Mouse (Mus musculus) cerebellum, adult 9-11 months (tissue): ENCODE data around the gene Gm20388.

Experiments used
- DNase-seq: peaks from one replicate; pipeline ENCODE4 v3.0.0; 2022

The Gm20388 gene

DNA sequence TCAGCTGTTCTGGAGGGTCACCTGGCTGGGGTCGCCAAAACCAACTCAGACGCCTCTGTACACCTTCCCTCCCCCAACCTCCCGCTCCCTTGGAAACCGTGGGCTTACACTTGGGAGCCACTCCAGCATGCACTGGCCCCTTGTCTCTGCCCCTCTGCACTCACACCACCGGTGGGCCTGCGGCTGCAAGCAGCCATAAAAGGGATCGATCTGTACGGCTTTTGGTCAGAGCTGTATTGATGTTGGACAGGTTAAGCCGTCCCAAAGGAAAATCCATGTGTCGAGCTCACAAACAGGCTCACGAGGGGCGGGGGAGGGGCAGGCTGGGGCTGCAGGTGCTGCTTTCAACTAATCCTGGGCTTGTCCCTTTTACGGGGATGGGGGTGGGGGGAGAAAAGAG, 632.4 kb downstream of the Gm20388 start:
- DNase-seq: no peak

DNA sequence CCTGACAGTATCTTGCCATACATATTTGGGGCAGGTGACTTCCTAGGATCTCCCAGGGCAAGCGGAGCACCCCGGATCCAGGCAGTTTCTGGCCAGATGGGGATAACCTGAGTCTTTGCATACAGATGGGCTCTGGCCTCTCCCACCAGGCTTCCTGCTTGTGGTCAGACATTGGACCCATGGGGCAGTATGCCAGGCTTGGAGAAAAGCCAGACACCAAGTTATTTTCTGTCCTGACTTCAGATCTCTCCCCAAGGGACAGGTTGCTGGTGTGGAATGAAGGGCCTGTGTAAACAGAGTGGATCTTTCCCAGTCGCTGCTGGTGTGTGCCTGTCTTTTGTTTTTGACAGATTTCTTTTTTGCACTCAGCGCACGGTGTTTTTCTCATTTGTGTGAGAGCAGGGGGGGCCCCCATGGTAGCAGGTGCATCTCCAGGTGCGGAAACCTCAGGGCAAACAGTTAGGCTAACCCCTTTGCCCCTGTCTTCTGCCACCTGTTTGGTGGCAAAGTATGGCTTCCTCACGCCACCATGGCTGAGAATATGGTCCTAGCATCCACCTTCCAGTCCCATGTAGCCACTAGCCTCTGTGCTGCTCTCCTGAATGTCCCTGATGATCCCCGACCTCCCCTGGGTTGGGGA, 632.9 kb downstream of the Gm20388 start:
- DNase-seq: peak; percentile 69

DNA sequence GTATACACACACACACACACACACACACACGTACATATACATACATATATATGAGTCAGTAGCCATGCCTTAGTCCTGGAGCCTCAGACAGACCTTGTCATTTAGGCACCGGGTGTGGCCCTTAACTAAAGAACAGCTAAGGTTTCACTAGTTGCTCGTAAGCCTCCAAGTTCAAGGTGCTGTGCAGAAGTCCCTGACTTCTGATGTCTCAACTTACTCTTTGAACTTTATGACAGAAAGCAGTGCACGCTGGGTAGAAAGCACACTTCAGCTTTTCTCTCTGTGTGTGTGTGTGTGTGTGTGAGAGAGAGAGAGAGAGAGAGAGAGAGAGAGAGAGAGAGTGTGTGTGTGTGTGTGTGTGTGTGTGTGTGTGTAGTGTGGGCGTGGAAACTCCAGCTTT, 633.5 kb downstream of the Gm20388 start:
- DNase-seq: no peak

DNA sequence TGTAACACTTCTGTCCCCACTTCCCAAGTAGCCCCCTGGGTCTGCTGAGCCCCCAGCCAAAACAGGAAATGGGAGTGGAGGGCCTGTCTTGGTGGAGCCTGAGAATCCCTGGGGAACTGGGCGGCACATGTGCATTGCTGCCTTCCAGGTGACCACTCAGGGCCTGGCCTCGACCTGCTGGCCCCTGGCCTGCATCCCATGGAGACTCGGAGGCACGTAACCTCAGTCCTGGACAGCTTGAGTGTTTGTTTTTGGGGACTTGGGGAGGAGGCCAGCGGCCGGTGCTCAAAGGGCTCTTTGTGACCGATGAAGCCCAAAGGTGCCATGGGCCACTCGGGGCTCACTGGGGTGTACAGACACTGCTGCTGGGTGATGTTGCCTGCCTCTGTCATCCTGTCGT, 636.9 kb downstream of the Gm20388 start:
- DNase-seq: peak; percentile 72

DNA sequence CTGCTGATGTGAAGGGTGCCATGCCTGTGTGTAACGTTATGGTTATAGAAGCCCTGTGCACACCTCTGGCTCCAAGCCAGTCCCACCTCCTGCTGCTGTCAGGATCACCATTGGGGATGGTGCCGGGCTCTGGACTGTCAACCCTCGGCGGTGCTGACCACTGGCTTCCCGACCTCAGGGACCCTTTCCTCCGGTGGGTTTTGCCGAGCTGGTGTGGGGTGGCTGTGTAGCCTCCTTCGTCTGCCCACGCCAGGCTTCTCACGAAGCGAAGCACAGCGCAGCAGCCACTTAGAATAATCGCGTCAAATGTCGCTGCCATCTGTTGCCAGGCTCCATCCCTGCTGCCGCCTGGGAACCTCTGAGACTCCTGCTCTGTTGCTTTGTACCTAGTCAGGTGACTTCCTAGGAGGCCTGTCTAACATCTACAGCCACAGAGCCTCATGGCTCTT, 637.7 kb downstream of the Gm20388 start:
- peak; percentile 82 for DNase-seq

DNA sequence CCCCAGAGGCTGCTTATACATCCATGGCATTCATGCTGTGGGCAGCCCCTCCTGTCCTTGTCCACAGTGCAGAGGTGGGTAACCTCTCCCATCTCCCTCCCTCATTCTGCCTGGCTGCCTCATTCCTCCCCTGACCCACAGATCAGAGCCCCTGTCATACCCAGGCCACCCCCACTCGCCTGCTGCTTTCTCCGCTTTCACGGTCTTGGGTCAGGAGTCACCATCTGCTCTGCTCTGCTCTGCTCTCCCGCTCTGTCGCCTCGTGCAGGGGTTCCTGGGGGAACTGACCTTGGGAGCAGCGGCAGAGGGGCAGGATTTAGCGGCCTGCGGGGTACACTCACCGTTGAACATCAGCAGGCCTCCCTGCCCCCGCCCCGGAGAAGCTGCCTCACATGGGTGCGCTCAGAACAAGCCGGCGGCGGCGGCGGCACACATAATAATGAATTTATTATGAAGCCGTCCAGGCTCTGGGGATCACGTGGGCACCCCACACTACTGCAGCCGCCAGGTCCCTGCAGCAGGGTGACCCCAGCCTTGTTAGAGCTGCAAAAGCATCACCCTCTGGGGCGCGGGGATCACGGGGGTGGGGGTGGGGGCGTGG, 638.8 kb downstream of the Gm20388 start:
- peak; percentile 75 for DNase-seq

DNA sequence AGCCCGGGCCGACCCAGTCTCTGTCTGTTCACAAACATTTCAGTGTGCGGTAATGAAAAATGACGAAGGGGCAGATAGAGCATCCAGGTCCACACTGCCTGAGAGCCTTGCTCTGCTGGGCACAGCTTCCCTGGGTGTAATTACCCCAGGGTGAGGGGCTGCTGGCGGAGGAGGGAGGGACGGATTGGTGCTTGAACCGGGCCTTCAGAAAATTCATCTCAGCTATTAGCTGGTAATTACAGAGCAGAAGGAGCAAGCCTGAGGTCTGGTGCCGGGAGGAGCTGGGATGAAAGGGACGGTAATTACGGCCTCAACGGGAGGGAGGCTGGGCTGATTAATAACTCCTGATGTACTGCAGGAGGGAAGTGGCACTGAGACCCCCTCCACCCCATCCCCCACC, 639.3 kb downstream of the Gm20388 start:
- peak; percentile 64 for DNase-seq

DNA sequence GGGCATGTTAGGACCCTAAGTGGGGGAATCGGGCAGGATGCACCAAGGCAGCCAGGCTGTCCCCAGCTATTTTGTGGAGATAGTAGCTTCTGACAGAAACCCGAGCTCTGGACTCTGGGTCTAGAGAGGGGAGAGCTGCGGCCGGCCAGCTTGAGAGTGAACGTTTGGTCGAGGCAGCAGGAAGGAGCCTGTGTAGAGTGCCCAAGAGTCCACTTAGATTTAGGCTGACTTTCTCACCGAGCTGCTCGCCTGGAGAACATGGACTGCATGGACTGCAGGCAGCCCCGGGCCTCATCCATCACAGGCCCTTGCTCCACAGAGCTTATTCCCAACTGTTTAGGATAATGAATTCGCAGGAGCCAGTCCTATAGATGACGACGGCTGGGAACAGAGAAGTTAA, 639.8 kb downstream of the Gm20388 start:
- DNase-seq: no peak

DNA sequence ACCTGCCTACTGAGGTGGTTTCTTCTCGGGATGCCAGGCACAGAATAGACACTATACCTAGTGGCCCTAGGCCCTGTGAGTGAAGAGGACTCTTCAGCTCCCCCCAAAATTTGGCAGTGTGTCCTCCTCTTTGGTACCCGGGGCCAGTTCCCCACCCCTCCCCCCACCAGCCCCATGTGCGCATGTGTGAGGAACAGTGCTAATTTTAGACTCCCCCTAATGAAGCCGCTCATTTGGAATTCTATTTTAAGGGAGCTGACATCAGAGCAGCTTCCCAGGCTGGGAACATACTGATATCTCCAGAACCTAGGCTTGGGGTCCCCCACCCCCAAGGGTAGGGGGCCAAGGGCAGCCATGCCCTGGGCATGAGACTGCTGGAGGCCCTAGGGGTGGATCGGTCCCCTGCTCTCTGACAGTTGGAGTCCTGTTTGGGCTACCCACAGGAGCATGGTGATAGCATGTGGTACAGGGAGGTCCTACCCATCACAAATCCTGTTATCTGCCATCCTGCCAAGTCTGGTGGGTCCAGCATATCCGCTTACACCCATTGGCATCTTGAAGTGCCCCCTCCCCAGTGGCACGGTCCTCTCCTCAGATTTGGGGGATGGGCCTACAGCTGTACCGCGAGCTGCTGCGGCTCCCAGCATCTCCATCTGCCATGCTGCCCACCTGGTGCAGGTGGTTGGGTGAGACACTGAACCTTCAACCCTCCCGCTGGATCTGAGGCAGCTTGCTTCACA, 640.5 kb downstream of the Gm20388 start:
- peak; percentile 77 for DNase-seq

DNA sequence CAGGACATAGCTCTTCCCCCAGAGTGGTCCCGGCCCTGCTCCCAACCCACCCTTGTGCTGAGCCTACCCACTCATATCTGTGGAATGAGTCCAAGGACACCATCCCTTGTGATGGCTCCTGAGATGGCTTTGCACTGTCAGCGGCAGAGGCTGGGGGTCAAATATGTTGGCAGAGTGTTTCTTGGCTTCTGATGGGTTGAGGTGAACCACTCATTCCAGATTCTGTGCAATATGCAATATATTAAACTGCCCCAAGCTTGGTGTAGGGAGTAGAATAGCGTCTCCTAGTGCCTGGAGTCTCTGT, 641.0 kb downstream of the Gm20388 start:
- DNase-seq: no peak

DNA sequence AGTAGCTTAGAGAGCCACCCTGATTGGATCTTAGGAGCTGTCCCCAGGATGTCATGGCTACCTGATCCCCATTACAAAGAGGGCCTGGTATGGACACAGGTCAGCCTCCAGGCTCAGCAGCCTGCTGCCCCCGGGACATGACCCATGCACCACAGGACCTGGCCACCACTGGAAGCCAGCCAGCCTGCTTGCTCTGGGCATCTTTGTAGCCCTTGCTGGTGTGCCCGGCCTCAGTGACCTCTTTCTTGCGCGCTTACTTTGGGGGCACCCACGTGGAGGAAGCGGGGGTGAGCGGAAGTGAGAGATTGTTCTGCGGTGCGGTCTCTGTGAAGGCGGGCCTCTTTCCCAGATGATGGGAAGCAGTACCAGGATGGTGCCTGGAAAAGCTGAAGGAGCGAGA, 641.9 kb downstream of the Gm20388 start:
- peak; percentile 72 for DNase-seq

DNA sequence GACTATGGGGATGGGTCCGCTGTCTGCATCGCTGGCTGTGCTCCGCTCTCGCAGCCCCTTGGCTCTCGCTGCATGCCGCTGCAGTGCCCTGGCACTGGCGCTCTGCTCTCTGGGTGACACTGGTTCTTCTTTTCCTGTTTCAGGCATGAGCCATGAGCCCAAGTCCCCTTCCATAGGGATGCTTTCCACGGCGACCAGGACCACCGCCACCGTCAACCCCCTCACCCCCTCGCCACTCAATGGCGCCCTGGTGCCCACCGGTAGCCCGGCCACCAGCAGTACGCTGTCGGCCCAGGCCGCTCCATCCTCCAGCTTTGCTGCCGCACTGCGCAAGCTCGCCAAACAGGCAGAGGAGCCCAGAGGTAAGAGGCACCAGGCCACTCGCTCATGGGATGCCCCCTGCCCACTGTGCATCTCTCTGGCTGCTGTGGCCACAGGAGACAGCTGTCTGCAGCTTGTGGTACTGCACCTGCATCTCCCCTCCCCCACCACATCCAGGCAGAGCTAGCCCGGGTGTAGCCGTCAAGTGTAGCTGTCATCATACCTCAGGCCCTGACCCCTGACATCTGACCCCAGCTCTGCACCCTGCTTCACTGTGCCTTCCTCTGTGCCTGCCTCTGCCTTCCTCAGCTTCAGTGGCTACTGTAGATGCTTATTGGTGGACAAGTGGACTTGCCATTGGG, 642.9 kb downstream of the Gm20388 start:
- DNase-seq: no peak

DNA sequence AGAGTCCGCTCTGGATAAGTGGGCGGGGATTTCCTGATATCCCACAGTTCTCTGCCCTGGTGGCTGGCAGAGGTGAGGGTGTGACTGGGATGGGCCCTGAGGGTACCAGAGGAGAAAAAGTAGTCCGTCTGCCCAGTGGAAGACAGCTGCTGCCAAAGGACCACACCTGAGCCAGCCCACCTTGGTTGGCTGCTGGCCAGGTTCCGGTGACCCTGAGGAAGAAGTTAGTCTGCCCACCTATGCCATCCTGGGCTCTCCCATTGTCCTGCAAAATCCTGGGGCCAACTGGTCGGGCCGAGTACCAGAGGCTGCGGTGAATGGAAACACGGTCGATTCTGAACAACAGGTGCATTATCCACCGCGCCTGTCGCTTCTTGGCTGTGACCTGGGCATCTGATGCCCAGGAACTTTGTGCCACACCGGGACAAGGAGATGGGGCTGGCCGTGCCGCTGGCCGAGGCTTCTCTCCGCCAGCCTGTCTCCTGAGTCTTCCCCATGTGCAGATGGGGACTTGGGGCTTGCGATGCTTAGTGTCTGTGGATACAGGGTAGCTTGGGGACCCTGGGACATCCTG, 643.9 kb downstream of the Gm20388 start:
- DNase-seq: no peak

DNA sequence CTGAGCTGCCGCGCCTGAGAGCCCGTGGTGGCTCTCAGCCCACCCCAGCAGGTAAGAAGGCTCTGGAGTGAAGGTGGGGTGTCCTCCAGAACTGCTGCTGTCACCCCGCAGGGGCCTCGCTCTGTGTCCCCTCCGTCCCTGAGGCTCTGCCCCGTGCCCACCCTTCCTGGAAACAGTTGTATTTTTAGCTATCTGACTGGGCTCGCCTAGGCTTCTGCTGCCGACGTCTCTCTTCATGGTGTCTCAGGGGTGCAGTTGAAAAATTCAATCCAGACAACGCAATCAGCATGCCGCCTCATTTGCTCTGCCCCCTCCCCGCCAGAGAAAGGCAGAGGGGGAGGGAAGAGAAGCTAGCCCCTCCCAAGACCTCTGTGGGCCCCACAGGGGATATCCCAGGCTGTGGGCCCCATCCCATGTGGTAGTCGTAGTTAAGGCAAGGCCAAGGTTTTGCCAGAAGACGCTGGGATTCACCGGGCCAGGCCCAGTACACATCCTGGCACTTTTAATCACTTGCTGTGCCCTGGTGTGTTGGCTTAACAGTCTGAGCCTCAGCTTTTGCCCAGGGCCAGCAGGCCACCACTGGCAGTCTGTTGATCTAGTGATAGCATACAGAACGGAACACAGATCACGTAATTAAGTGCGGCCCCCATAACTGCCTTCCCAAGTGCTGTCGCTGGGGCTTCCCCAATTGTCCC, 645.7 kb downstream of the Gm20388 start:
- no peak for DNase-seq

DNA sequence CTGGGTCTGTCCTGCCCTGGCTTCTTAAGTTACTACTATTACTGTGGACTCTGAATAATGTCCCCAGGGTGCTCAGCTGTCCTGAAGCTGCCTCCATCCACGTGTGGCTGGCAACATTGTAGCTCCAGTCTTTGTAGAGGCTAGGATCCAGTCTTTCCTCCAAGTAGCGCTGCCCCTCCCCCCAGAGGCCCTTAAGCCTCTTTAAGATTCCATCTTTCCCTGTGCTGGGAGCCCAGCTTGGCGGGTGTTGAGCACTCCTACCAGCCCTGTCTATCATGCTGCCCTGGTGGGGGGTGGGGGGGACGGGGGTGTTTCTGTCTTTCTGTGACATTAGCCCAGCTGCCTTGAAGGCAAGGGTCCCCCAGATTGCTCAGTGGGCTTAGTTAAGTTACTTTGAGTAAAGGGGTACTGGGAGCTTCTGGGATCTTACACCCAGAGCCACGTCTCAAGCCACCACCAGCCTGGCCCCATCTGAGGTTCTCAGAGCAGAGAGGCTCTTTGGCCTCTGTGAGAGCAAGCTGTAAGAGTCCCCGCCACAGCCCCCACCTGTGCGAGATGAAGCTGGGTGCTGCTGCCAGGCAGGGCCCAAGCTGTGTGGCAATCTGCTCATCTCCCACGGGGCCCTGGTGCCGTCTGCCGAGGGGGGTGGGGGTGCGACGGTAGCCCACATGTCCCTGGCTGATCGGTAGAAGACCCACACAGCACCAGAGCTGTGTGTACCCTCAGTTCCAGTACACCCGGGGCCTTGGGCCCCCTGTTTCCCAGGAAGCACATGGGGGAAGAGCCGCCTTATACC, 646.7 kb downstream of the Gm20388 start:
- DNase-seq: peak; percentile 87

DNA sequence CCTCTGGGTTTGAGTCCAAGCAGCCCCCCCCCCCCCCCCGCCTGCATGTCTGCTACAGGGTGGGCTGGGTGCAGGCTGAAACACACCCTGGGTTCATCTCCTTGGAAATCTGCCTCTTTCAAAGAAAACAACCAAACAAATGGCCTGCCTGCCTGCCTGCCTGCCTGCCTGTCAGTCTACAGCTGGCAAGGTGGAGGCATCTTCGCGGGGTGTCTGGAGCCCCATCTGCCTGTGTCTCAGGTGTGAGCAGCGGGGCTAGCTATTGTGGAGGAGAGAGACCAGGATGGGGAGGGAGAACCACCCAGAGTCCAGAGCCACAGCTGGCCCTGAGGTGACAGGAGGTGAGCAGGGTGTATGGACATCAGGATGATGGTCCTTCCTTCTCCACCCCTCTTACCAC, 647.5 kb downstream of the Gm20388 start:
- no peak for DNase-seq

DNA sequence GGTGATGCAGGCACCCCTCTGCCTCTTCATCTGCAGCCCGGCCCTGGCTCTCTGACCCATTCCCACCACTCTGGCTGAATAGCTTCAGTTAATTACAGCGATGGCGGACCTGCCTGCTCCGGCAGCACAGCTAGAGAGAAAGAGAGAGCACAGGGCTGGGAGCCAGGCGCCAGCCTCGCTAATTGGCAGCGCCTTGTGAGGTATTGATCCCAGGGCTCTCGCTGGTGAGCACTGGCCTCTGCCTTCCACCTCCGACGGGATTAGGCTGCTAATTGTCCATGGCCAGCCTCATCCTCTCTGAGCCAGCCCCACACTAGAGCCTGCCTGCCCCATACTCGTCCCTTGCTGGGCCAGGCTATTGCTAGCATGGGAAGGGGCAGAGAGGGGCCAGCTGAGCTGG, 649.0 kb downstream of the Gm20388 start:
- no peak for DNase-seq

DNA sequence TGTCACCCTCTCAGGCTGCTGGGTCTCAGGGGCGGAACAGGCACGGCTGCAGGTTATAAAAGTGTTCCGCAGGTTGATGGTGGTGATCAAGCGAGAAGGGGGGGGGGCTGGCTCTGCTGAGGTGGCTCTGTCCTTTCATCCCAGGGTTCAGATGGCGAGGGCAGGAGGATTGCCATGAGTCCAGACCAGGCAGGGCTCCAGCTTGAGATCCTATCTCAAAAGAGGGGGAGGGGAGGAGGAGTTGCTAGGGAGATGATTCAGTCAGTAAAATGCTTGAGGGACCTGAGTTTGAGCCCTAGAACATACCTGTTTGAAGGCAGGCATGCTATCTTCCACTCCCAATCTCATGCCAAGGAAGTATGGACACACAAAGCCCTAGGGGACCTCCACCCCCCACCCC, 649.9 kb downstream of the Gm20388 start:
- no peak for DNase-seq

DNA sequence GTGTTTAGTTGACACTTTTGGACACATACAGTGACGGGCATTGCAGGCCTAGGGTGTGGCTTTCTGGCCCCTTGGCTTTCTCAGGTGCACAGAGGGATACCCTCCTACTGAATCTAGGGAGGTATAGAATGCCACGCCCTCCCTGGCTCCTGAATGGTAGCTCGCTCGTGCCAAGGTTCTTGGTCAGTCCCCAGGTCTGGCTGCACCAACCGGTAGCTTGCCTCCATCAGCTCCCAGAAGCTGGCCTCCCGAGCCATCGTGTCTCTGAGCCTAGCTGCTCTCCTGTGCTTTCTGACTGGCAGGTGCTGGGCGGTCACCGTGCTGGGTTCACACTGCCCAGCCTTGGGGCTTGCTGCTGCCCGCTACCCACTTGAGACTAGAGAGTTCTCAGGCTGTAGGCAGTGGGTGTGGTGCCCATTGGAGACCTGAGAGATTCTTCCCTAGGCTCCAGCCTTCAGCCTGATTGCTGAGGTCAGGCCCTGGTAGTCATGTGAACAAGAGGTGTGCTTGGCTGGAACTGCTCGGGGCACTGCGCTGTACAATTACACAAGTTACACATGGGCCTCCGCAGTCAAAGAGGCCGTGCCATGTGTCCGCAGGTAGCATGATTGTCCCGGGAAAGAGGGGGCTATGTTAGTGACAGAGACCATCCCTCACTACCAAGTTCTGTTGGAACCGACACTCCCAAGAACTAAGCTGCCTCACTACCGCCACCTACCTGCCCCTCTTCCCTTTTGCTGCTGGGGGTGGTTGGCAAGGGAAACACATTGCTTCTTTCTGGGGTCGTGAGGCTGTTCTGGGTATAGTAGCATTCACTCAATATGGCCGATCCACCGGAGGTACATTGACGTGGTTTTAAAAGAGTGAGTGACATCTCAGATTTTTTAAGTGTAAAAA, 651.1 kb downstream of the Gm20388 start:
- peak; percentile 67 for DNase-seq

DNA sequence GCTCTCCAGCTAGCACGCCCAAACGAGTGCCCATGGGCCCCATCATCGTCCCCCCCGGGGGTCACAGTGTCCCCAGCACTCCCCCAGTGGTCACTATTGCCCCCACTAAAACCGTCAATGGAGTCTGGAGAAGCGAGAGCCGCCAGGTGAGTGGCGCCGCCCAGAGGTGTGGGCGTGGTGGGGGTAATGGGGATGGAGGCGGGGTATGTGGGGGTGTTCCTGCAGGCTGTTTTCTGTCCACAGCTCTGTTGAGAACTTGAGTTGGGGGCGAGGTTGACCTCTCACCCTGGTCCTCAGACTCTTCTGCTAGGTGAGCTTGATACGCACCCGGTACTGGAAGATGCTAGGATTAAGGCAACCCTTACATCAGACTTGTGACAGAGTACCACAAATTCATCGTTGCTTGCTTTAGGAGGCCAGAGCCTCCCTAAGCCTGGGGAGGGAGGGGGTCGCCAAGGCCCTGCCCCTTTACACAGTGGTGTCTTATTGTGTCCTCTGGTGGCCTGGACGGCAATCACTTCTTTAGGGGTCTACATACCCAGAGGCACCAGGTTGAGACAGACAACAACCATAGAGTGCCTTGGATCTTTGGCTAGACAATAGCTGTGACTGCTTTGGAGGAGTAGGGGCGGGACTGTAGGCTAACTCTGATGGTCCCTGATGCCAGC, 652.2 kb downstream of the Gm20388 start:
- peak; percentile 47 for DNase-seq
